Mouse (Mus musculus) embryonic stem cell, embryonic (primary cell): ENCODE results near the gene Serp2.

Experiments used
- CTCF ChIA-PET, 4 experiments: fragments of 300-600 bp in 2 of 4; fragments of 350-600 bp in 2 of 4; sonication (Branson Sonifier 250); formaldehyde crosslinking; loops; one replicate each; lab custom pipeline; 2022; ENCODE audit warnings: inconsistent platforms in 2 of 4; lab: Charles Lee
- POLR2A ChIA-PET, 4 experiments: fragments of 300-600 bp in 2 of 4; fragments of 350-600 bp in 2 of 4; sonication (Branson Sonifier 250); formaldehyde crosslinking; loops; one replicate each; lab custom pipeline; 2022; ENCODE audit warnings: antibody characterized with exemption in 4 of 4, inconsistent platforms in 1 of 4; lab: Charles Lee

The Serp2 gene

DNA sequence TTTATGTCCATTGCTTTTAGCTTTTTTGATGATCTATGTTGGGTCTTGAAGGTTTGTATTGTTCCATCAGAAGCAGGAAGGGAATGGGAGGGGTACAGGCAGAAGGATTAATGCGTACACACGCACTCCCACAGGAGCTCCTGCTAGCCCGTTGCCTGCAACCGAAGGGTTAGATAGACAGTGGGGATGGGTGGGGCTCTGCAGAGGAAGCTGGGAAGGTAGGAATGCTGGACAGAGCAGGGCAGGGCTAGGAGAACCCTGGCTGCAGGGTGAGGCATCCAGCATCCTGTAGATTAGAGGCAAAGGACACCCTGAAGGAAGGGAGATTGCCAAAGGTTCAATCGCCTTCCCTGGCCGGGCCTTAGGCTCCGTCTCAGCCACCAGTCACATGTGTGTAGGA, 27.3 kb upstream of the Serp2 start:
- CTCF ChIA-PET: interaction anchor here in 1 of 4 experiments (0.6 to 0.9 kb wide), 2 partner anchors 156 to 424 kb away, joined by 3 to 4 read pairs; no protein-coding TSS in a partner anchor
- POLR2A ChIA-PET: interaction anchor here (0.5 to 7.2 kb wide), 22 partner anchors 9 to 427 kb away, joined by 3 to 61 read pairs (median 4); no protein-coding TSS in a partner anchor

DNA sequence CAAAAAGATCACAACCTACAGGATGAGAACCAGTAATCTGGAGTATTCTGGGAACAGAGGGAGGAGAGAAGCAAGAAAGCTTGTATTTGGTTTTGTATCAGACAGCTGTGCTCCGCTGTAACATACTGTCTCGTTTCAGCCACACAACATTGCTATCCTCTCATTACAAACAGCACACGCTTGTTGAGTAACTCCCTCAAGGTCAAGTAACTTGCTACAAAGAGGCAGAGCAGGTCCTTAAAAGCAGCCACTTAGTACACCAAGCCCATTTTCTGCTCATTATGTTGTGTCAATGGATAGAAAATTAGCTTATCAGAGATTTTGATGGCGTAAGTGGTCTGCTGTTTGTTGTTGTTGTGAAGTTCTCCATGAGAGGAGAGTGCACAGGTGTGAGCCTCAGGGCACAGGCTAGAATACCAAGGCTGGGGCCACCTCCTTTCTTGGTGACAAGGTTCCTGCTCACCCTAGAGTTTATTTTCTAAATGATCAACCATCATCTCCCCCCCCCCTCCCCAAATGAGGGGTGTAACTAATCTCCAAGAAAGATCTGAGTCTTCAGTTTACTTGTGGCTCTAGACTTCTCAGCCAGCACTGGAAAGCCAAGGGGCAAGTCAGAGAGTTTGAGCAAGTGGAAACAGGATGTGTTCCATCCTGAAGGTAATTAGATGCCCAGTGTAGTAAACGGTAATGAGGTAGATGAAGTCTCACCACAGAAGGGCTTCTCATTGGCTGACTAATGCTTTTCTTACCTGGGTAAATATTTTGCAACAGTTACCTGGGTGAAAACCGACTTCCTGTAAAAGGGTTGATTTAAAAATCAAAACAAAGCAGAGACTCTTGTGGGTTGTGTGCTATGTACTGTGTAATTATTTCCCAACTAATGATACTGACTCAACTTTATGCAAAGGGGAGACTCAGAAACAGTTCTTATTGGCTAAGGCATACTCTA, 25.6 kb upstream of the Serp2 start:
- CTCF ChIA-PET: interaction anchor here in 1 of 4 experiments (0.7 kb wide), 1 partner anchor 102 kb away, joined by 17 read pairs; no protein-coding TSS in a partner anchor

DNA sequence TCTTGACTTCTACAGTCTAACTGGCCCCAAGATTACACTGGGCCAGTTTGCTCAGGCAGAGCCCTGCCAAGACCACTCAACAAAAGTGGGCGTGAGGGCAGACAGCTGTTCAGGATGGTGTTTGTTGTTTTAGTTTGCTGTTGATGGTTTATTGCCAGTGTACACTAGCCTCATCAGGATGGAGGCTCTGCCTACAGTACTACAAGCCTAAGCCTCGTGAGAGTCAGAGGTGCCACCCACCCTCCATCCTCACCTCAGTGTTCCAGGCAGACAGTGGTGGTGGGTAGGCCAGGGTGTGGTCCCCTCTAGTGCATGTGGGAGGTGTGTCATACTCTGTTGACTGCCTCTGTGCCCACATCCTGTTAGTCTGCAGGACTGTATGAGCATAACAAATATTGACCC, 23.0 kb upstream of the Serp2 start:
- POLR2A ChIA-PET: interaction anchor here in 3 of 4 experiments (0.8 to 2.7 kb wide), 11 partner anchors 11 to 85 kb away, joined by 3 to 12 read pairs (median 5); no protein-coding TSS in a partner anchor
- CTCF ChIA-PET: interaction anchor here in 1 of 4 experiments (0.6 kb wide), 1 partner anchor 520 kb away, joined by 3 read pairs; no protein-coding TSS in a partner anchor

More for the DNA sequence above, 25.6 kb upstream of the Serp2 start:
- POLR2A ChIA-PET: interaction anchor here in 3 of 4 experiments (0.7 to 7.2 kb wide), 12 partner anchors 13 to 87 kb away, joined by 3 to 61 read pairs (median 4); no protein-coding TSS in a partner anchor

DNA sequence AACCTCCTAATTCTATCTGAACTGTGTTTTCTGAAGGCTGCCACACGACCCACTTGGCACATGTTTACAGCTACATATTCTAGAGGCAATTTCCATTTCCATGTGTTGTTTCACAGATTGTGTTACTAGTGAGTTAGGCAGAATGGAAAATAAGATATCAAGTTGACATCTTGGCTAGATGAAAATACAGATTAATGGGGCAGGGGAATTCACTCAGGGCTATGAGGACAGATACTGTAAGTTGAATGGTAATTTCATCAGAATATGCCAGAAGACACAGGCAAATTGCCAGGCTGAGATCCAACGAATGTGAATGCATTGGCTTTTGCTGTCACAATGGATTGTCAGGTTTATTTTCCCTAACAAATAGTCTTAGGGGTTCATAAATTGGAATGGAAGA, 21.2 kb upstream of the Serp2 start:
- ChIA-PET POLR2A (interaction anchor here in 1 of 4 experiments (0.8 kb wide), 1 partner anchor 151 kb away, joined by 3 read pairs; no protein-coding TSS in a partner anchor), CTCF (no interaction called here)

DNA sequence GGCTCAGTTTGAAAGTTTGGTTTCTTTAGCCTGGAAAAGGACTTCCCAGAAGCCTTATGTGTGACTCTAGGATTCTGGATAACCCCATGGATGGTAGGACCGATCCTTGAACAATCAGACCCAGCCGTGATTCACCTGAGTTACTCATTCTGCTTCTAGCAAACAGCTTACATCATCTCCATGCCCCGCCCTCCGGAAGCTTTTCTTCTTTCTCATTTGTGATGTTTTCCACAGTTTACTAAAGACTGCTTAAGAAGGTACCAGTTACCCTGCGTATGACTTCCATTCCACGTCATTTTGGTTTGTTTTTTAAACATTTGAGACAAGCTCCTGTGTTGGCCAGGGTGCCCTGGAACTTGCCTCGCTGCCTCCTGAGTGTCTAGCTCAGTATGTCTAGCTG, 13.6 kb upstream of the Serp2 start:
- ChIA-PET POLR2A (interaction anchor here in 3 of 4 experiments (0.5 to 2.8 kb wide), 18 partner anchors 10 to 405 kb away, joined by 3 to 21 read pairs (median 4); partner anchors contain the start of gene Serp2 (in 1 of the 3)), CTCF (interaction anchor here in 1 of 4 experiments (0.7 kb wide), 1 partner anchor 190 kb away, joined by 3 read pairs; no protein-coding TSS in a partner anchor)

DNA sequence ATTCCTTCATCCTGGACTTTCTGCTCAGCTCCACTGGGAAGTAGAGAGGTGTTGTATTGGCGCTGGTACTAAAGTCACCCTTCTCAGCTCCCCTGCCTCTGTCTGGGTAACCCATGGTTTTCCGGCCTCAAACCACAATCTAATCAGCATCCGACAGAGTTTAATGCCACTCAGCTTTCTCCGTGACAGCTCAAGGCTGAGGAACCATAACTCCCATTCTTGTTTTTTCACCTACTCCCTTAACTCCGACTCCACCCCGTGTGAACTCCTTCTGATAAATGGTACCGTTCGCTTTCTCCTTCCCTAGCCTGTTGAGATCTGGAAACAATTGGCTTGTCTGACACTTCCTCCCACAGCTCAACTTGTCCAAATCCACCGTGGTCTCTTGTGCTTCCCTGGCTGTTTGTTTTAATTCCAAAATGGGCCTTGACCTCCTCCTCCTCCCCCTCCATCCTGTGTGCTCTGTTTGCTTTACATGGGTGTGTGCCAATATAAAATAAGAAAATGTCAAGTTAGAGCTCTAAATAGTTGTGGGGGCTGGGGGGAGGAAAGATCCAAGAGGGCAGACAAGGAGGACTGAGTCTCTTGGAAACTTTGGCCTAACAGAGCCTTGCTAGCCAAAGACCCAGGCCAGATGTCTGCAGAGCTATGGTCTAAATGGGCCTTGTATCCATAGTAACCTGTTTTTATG, 12.7 kb upstream of the Serp2 start:
- ChIA-PET POLR2A (interaction anchor here (0.6 to 3.6 kb wide), 19 partner anchors 11 to 74 kb away, joined by 3 to 21 read pairs (median 5); partner anchors contain the start of gene Serp2 (in 2 of the 4)), CTCF (no interaction called here)

DNA sequence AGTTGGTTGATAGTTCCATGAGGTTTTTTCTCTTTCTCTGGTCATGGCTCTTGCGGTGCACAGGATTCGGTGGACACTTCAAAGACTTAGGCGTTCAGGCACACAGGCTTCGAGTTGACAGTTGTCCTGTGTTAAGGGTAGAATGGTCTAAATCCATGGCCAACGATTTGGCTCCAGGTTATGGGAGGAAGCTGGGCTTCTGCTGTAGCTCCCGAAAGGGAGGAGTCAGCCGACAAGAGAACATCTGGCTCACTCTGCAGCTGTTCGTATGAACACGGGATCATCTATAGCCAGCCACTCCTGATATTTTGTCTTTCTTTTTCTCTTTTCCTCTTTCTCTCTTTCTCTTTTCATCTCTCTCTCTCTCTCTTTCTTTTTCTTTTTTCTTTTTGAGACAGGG, 11.9 kb upstream of the Serp2 start:
- POLR2A ChIA-PET: interaction anchor here in 2 of 4 experiments (1.2 to 3.6 kb wide), 11 partner anchors 10 to 64 kb away, joined by 3 to 21 read pairs (median 7); partner anchors contain the start of gene Serp2 (in 2 of the 2)

DNA sequence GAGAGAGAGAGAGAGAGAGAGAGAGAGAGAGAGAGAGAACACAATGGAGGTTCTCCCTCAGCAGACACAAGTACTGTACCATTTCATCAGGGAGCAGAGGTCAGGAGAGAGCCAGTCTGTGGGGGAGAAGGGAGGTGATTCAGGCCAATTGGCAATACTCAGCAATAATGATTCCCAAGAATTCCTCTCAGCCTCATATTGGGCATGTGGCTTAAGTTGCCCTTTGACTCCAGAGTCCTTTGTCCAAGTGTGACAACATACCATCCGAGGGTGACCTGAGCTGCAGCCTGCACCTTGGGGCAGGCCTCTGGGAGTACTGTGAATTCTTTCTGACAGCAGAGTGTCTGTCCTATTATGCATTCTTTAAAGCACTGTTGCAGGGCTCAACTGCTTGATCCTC, 10.6 kb upstream of the Serp2 start:
- POLR2A ChIA-PET: interaction anchor here in 3 of 4 experiments (0.7 to 3.6 kb wide), 9 partner anchors 9 to 63 kb away, joined by 3 to 11 read pairs (median 3); partner anchors contain the start of gene Serp2 (in 1 of the 3)
- CTCF ChIA-PET: no interaction called here

More for the DNA sequence above, 11.9 kb upstream of the Serp2 start:
- CTCF ChIA-PET: no interaction called here

DNA sequence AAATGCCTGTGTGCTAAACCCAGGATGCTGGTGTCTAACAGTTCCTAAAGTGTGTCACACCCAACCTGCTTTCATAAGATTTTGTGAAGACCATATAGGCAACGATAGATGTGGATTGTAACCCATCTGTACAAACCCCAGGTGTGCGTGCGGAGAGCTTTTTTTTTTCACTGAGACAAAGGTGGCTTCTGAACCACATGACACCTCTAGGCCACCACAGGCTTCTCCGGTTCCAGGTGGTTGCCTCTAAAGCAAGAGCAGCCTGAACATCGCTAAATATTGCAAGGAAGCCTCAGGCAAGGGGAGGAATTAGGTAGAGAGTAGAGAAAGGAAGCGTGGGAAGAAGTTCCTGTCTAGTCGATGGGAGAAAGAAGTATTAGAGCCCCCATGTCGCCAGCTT, 10.0 kb upstream of the Serp2 start:
- CTCF ChIA-PET: no interaction called here

DNA sequence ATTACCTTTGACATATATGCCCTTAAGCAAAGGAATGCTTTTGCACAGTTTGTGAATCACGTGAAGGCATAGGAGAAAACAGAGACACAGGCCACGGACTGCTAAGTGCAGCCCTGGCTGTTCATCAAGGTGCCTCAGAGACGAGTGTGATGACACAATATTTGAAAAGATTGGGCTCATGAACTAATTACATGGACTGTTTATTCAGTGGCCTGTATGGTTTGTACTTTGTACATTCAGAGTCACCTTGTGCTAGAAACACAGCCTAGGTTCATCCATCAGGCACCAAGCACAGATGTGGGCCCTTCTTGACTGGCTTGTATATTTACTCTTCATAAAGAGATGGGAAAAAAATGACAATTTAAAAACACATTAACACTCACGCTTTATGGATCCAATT, 9.5 kb upstream of the Serp2 start:
- ChIA-PET POLR2A (interaction anchor here in 3 of 4 experiments (0.6 to 3.6 kb wide), 10 partner anchors 8 to 169 kb away, joined by 3 to 11 read pairs (median 6); partner anchors contain the start of gene Serp2 (in 1 of the 3)), CTCF (no interaction called here)

More for the DNA sequence above, 10.0 kb upstream of the Serp2 start:
- POLR2A ChIA-PET: interaction anchor here in 3 of 4 experiments (0.6 to 3.6 kb wide), 12 partner anchors 9 to 168 kb away, joined by 3 to 11 read pairs (median 4); partner anchors contain the start of gene Serp2 (in 1 of the 3)

DNA sequence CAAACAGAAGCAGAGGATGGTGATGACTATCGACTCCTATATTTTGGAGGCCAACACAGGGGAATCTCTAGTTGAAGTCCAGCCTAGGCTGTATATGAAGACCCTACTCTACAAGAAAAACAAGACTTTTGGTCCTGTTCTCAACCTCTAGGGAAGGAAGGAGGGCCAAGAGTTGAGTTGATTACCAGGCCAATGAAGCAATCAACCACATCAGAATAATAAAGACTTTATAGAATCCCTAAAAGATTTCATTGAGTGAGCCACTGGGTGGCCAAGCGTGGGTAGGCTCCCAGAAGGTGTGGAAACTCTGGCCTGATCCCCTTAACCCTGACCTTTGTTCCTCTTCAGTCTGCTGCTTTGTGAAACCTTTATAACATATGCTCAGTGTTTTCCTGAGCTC, 2.5 kb upstream of the Serp2 start:
- CTCF ChIA-PET: no interaction called here

DNA sequence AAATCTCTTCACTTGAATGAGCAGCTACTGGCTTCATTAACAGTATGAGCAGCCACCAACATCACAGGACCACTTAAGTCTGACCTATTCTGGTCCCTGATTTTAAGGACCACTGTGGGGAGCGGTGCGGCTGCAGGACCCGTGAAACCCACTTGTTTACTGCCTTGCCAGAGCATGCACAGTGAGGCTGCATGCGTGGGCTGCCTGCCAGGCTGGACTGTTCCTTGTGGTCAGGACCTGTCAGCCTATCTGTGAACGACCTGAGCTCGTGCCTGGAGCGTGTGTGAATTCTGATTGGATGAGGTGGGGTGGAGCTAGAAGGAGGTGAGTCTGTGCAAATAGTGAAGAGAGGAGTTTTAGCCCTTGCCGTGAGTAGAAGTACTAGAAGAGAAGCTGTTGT, 1.5 kb upstream of the Serp2 start:
- POLR2A ChIA-PET: interaction anchor here (0.6 to 9.0 kb wide), 43 partner anchors 9 to 106 kb away, joined by 3 to 110 read pairs (median 5); no protein-coding TSS in a partner anchor
- CTCF ChIA-PET: interaction anchor here in 1 of 4 experiments (0.6 kb wide), 1 partner anchor 116 kb away, joined by 3 read pairs; no protein-coding TSS in a partner anchor

More for the DNA sequence above, 2.5 kb upstream of the Serp2 start:
- POLR2A ChIA-PET: interaction anchor here in 2 of 4 experiments (0.9 to 5.8 kb wide), 8 partner anchors 27 to 105 kb away, joined by 3 to 89 read pairs (median 4); no protein-coding TSS in a partner anchor

DNA sequence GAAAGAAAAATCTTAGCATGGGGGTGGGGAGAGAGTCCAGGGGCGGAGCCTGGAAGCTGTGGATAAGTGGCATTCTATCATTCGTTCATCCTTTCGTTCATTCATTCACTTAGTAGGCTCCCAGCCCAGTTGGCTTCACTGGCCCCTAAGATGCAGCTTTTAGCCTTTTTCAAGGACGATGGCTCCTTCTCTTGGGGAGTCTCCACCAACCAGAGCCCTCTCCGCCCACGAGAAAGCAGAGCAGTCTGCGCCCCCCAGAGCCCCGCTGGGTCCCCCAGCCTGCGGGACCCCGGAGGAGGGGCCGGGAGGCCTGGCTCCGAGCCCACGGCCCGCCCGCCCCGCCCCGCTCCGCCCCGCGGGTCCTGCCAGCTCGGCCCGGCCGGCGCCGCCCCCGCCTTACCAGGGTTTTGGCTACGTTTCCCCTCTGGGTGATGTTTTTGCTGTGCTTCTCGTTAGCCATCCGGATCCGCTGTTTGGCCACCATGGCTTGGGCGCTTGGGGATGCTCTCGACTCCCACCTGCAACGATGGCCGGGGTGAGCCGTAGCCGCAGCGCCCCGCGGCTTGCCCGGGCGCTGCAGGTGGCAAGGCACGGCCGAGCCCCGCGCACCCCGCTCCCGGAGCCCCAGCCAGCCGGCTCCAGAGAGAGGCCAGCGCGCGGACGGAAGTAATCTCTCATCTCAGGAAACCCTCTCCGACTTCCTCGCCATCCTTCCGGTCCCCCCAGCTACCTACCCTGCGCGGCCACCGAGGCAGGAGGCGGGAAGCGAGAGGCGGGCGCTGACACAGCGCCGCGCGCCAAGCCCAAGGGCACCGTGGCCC, 448 bp downstream of the Serp2 start:
- CTCF ChIA-PET: interaction anchor here in 1 of 4 experiments (0.6 kb wide), 1 partner anchor 46 kb away, joined by 3 read pairs; no protein-coding TSS in a partner anchor
- POLR2A ChIA-PET: interaction anchor here (0.6 to 9.0 kb wide), 50 partner anchors 9 to 436 kb away, joined by 3 to 110 read pairs (median 6); no protein-coding TSS in a partner anchor

DNA sequence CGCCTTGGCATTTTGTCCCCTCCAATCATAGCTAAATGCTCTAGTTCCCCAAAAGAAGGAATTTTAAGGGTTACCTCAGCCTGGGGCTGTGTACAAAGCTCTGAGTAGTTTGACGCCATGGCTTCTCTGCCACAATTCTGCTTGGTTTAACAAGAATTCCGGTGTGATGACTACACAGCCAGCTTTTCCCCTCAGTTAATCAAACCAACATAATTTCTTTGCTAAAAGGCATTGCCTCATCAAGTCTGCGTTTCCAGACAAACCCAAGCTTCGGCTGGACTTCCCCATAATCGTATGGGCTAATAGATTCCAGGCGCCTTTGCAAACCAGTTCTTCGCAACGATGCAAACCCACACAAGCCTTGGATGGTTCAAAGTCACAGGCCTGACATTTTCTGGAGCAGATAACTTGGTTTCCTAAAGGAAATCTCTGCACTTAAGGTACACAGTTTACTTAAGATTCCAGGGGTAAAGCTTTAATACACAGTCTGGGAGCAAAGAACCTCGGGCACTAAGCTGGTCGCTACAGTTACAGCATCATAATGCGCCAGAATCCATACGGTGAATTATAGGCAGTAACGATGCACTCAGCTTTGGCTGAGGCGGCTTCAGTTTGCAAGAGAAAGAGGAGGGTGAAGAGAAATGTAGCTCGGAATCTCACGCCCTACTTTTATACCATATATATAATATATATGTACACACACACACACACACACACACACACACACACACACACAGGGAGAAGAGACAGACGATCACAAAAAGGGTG, 1.2 kb downstream of the Serp2 start:
- CTCF ChIA-PET: interaction anchor here in 2 of 4 experiments (0.6 kb wide), 2 partner anchors 47 to 259 kb away, joined by 3 to 6 read pairs; no protein-coding TSS in a partner anchor

DNA sequence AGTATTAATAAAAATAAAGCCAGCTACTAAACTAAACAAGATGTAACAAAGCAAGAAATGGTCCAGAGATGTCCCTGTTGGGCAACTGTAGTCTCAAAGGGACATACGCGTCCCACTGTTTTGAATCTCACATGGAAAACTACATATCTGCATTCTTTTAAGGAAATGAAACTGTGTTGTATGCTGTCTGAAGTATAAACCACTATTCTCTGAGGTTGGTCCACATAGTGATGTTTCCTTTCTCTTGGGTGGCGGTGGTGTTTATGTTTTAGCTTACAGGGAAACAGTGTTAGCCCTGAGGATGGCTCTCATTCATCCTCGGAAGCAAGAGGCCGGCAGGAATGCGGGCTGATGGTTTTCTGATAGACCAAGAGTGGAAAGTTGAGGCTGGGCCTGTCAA, 12.6 kb downstream of the Serp2 start:
- CTCF ChIA-PET: no interaction called here
- POLR2A ChIA-PET: interaction anchor here (0.6 to 8.4 kb wide), 10 partner anchors 10 to 197 kb away, joined by 3 to 80 read pairs (median 6); partner anchors contain the start of gene Serp2 (in 1 of the 4)

More for the DNA sequence above, 1.2 kb downstream of the Serp2 start:
- POLR2A ChIA-PET: interaction anchor here (0.6 to 9.0 kb wide), 44 partner anchors 10 to 277 kb away, joined by 3 to 110 read pairs (median 6); no protein-coding TSS in a partner anchor

DNA sequence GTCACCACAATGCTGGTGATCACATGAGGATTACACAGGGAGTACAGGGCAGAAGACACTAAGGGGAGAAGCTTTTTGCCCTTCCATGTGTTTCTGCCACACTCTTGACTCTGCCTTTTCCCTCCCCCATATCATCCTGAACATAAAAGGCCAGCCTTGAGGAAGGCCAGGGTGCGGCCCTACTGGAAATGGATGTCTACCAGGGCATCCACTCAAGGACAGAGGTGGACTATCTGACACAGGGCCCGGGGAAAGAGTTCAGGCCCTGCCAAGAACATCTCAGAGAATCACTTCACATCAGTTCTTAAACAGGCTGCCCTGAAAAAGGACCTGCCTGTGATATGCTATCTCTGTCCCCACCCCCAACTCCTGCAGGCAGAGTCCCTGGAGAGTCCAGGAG, 15.3 kb downstream of the Serp2 start:
- ChIA-PET POLR2A (interaction anchor here in 3 of 4 experiments (0.5 to 8.4 kb wide), 29 partner anchors 8 to 722 kb away, joined by 3 to 80 read pairs (median 5); partner anchors contain the start of gene Serp2 (in 2 of the 3)), CTCF (interaction anchor here in 1 of 4 experiments (0.7 to 1.1 kb wide), 2 partner anchors 334 to 402 kb away, joined by 3 to 4 read pairs; no protein-coding TSS in a partner anchor)
